Mouse (Mus musculus): ENCODE data around the gene 1700113H08Rik. TPM values are rescaled to one million over a fixed set of nuclear protein-coding genes. Genes with fewer than 3 reads are reported as not detected.

Gene 1700113H08Rik
- polyA plus RNA-seq, 1 experiment from 2014 or later: not detected

DNA sequence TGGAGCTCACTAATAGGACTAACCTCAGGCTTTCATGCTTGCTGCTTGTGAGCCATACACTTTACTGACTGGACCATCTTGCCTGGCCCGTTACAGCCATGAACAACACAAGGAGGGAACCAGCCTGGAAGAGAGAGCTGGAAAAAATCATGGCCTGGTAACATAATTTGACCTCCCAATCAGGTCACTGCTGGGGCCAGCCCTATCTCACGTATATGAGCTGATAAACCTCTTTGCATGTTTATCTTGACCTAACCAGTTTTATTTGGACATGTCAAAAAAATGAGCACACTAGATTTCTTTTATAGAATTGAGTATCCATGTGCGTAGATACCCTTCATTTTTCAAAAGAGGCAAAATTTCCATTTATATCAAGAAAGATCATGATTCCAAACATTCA is 213.9 kb downstream of the 1700113H08Rik start:
- 81% methylated on average over 3 of the region's 3 CpGs for WGBS
- Histone ChIP-seq H3K9me3 (ENCODE audit: control insufficient read depth, low read length) (no peaks in the 10 kb centered on the region), H3K36me3 (ENCODE audit: control insufficient read depth, insufficient read depth, low read length) (no peaks in the 10 kb centered on the region), H3K4me3 (ENCODE audit: low read depth, low read length) (no peak overlapping the region), H3K4me2 (ENCODE audit: low read depth, severe bottlenecking) (no peak overlapping the region), H3K27ac (replicated peaks; ENCODE audit: low read depth, low read length) (no peak overlapping the region), H3K9ac (ENCODE audit: low read length) (no peak overlapping the region), H3K4me1 (ENCODE audit: control insufficient read depth, insufficient read depth, low read length) (no peaks in the 10 kb centered on the region), H3K27me3 (ENCODE audit: control insufficient read depth, insufficient read depth, low read length) (no peaks in the 10 kb centered on the region)
- DNase-seq (ENCODE audit: low spot score): no peak
- ATAC-seq (ENCODE audit: insufficient number of reproducible peaks, low FRiP score, low TSS enrichment, low read depth): no peak

DNA sequence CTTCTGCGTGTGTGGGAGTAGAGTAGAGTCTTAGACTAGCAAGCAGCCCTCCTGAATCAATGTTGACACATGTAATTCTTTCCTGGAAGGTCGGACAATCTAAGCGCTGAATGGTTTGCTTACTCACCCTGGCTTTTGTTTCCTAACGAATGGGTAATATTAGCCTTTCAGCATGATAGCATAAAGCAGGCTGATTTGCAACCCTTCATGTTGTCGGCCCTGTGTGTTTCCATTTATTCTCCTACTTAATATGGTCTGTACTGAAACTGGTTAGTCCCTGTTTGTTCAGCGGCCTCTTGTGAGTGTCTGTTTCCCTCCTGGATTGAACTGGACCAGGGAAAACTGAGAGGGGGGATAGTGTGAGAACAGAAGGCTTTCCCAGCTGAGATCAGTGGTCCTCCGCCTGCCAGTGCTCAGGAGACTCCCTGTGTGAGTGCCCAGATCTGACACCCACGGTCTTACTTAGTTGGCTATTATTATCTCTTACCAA is 214.3 kb downstream of the 1700113H08Rik start:
- Histone ChIP-seq H3K9me3 (ENCODE audit: control insufficient read depth, low read length) (no peaks in the 10 kb centered on the region), H3K36me3 (ENCODE audit: control insufficient read depth, insufficient read depth, low read length) (no peaks in the 10 kb centered on the region), H3K9ac (ENCODE audit: low read length) (no peak overlapping the region), H3K4me1 (ENCODE audit: control insufficient read depth, insufficient read depth, low read length) (no peaks in the 10 kb centered on the region), H3K27me3 (ENCODE audit: control insufficient read depth, insufficient read depth, low read length) (no peaks in the 10 kb centered on the region), H3K4me3 (ENCODE audit: low read depth, low read length) (no peak overlapping the region), H3K4me2 (ENCODE audit: low read depth, severe bottlenecking) (no peak overlapping the region), H3K27ac (replicated peaks; ENCODE audit: low read depth, low read length) (no peak overlapping the region)
- no peak for DNase-seq (ENCODE audit: low spot score)
- 75% methylated on average over 8 of the region's 8 CpGs for WGBS
- ATAC-seq (ENCODE audit: insufficient number of reproducible peaks, low FRiP score, low TSS enrichment, low read depth): no peak

DNA sequence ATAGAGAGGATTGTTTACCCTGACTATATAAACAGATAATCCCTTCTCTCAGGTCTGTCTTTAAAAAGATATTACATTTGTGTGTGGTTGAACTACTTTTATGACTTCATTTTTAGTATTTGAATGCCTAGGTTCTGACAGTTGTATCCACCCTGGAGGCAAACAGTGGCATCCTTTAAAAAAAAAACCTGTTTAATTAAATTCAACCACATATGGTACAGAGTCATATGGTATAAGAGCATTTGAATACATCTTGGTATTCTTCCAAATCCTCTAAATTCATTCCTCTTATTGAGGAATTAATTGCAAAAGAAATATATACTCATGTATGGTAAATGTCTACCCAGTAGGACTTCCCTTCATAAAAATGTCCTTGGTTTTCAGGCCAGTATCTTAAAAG is 217.2 kb downstream of the 1700113H08Rik start:
- Histone ChIP-seq H3K9me3 (ENCODE audit: control insufficient read depth, low read length) (no peaks in the 10 kb centered on the region), H3K27ac (replicated peaks; ENCODE audit: low read depth, low read length) (no peak overlapping the region), H3K27me3 (ENCODE audit: control insufficient read depth, insufficient read depth, low read length) (no peaks in the 10 kb centered on the region), H3K4me3 (ENCODE audit: low read depth, low read length) (no peak overlapping the region), H3K4me1 (ENCODE audit: control insufficient read depth, insufficient read depth, low read length) (no peaks in the 10 kb centered on the region), H3K36me3 (ENCODE audit: control insufficient read depth, insufficient read depth, low read length) (no peaks in the 10 kb centered on the region), H3K9ac (ENCODE audit: low read length) (no peak overlapping the region), H3K4me2 (ENCODE audit: low read depth, severe bottlenecking) (no peak overlapping the region)
- no peak for DNase-seq (ENCODE audit: low spot score)
- no peak for ATAC-seq (ENCODE audit: insufficient number of reproducible peaks, low FRiP score, low TSS enrichment, low read depth)

Other genes with a start within 250 kb of the 1700113H08Rik start
- 0.23 and 0.24 TPM in 2 replicates for gene Stab2, start 50.0 kb upstream of the 1700113H08Rik start, polyA plus RNA-seq (2014; fragmentation: Nextera tagmentation; extraction: Ambion mirVana)

Measured in limb, embryonic 11.5 days (tissue).